Mouse (Mus musculus) embryo, embryonic 11.5 days (tissue): Measurements from ENCODE around the gene Cyp4a32.
"Not testable (repeated sequence)": the region's sequence is repeated elsewhere in the genome, so short reads cannot be mapped to it uniquely, and the experiment has no call there.

Experiments
- DNase-seq: peaks from one replicate; pipeline ENCODE4 v3.0.0-alpha.2; 2012; ENCODE audit warnings: low read depth, low spot score

The Cyp4a32 gene

GRCm38 (mm10) chr4:115656535-115656922 lies 55.8 kb downstream of the Cyp4a32 start:
- not testable (repeated sequence) for DNase-seq

GRCm38 (mm10) chr4:115657104-115657866 lies 56.5 kb downstream of the Cyp4a32 start:
- peak; percentile 8 for DNase-seq

GRCm38 (mm10) chr4:115657867-115658249 lies 57.1 kb downstream of the Cyp4a32 start:
- DNase-seq = no peak

- no peak for DNase-seq
Measured at GRCm38 (mm10) chr4:115659190-115659589, 58.4 kb downstream of the Cyp4a32 start.
